Mouse (Mus musculus): ENCODE results near the gene Pitx1. TPM values are rescaled to one million over a fixed set of nuclear protein-coding genes. Genes with fewer than 3 reads are reported as not detected.
A peak's percentile ranks its signal among the peaks of the same experiment; 100 is the strongest.

The Pitx1 gene
- 77.9 and 151 TPM in 2 replicates for polyA plus RNA-seq (2016; fragmentation: Nextera tagmentation; extraction: Ambion mirVana)

GRCm38 (mm10) chr13:55836142-55836625 is at the start of gene Pitx1:
Gene Pitx1 (minus strand): TSS chr13:55836192.
- WGBS: under 1% methylated on average over 36 of the region's 36 CpGs
- Histone ChIP-seq H3K27me3 (ENCODE audit: low read depth, poor library complexity, severe bottlenecking) (peaks cover 100% of the 10 kb centered on the region), H3K27ac (peak within 1 kb of the TSS; percentile 90), H3K36me3 (no peaks in the 10 kb centered on the region), H3K4me1 (peaks cover 52% of the 10 kb centered on the region), H3K4me3 (peak within 1 kb of the TSS; percentile 56), H3K9me3 (replicated peaks) (no peaks in the 10 kb centered on the region)
- DNase-seq (ENCODE audit: low spot score): no peak

- no peaks in the 10 kb centered on the region for H3K9me3 ChIP-seq (replicated peaks)
- H3K27me3 ChIP-seq (ENCODE audit: low read depth, poor library complexity, severe bottlenecking): peaks cover 4% of the 10 kb centered on the region; the same call in 1 of the 2 replicates
- H3K4me3 ChIP-seq: no peak overlapping the region
- WGBS: 64% methylated on average over 16 of the region's 16 CpGs
- DNase-seq (ENCODE audit: low spot score): no peak
- no peaks in the 10 kb centered on the region for H3K36me3 ChIP-seq
- peaks cover 10% of the 10 kb centered on the region for H3K4me1 ChIP-seq
- H3K27ac ChIP-seq: no peak overlapping the region
These were observed 45.6 kb upstream of the Pitx1 start for GRCm38 (mm10) chr13:55881431-55882202.

- no peaks in the 10 kb centered on the region for H3K36me3 ChIP-seq
- peaks cover 4% of the 10 kb centered on the region; the same call in 1 of the 2 replicates for H3K27me3 ChIP-seq (ENCODE audit: low read depth, poor library complexity, severe bottlenecking)
- H3K4me1 ChIP-seq: peaks cover 10% of the 10 kb centered on the region
- no peak overlapping the region for H3K4me3 ChIP-seq
- no peak overlapping the region for H3K27ac ChIP-seq
- DNase-seq (ENCODE audit: low spot score): no peak
- WGBS: 87% methylated on average over 4 of the region's 4 CpGs
- H3K9me3 ChIP-seq (replicated peaks): no peaks in the 10 kb centered on the region
These were observed 42.4 kb upstream of the Pitx1 start for GRCm38 (mm10) chr13:55878353-55878752.

- WGBS: 84% methylated on average over 7 of the region's 7 CpGs
- Histone ChIP-seq H3K9me3 (replicated peaks) (no peaks in the 10 kb centered on the region; the same call in 1 of the 2 replicates), H3K36me3 (no peaks in the 10 kb centered on the region), H3K4me1 (peaks cover 5% of the 10 kb centered on the region), H3K27me3 (ENCODE audit: low read depth, poor library complexity, severe bottlenecking) (no peaks in the 10 kb centered on the region), H3K27ac (no peak overlapping the region), H3K4me3 (no peak overlapping the region)
- DNase-seq (ENCODE audit: low spot score): no peak
These were observed 35.4 kb upstream of the Pitx1 start for GRCm38 (mm10) chr13:55871410-55871809.

DNA sequence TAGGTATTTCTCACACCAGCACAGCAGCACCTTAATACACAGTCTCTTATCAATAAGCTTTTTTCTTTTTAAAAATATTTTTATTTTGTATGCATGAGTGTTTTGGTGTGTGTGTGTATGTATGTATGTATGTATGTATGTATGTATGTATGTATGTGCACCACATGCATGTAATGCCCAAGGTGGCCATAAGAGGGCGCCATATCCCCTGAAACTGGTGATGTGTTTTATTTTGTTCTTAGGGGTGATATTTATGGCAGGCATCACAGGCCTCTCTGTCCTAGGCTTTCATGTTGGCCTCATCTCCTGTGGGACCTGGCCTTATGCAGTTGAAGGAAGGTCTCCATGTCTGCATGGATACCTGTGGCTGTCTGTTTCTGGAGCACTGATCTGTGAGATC is 34.0 kb upstream of the Pitx1 start:
- Histone ChIP-seq H3K36me3 (no peaks in the 10 kb centered on the region), H3K9me3 (replicated peaks) (no peaks in the 10 kb centered on the region; the same call in 1 of the 2 replicates), H3K4me1 (peaks cover 5% of the 10 kb centered on the region), H3K27ac (no peak overlapping the region), H3K4me3 (no peak overlapping the region), H3K27me3 (ENCODE audit: low read depth, poor library complexity, severe bottlenecking) (no peaks in the 10 kb centered on the region)
- 81% methylated on average over 1 of the region's 1 CpGs for WGBS
- no peak for DNase-seq (ENCODE audit: low spot score)

GRCm38 (mm10) chr13:55867540-55868103 is 31.6 kb upstream of the Pitx1 start:
- 70% methylated on average over 13 of the region's 13 CpGs for WGBS
- Histone ChIP-seq H3K27ac (no peak overlapping the region), H3K4me3 (no peak overlapping the region), H3K27me3 (ENCODE audit: low read depth, poor library complexity, severe bottlenecking) (no peaks in the 10 kb centered on the region), H3K4me1 (peaks cover 8% of the 10 kb centered on the region), H3K9me3 (replicated peaks) (no peaks in the 10 kb centered on the region; the same call in 1 of the 2 replicates), H3K36me3 (no peaks in the 10 kb centered on the region)
- DNase-seq (ENCODE audit: low spot score): no peak

- no peak overlapping the region for H3K27ac ChIP-seq
- no peak for DNase-seq (ENCODE audit: low spot score)
- H3K9me3 ChIP-seq (replicated peaks): no peaks in the 10 kb centered on the region
- 76% methylated on average over 10 of the region's 10 CpGs for WGBS
- no peak overlapping the region for H3K4me3 ChIP-seq
- peaks cover 31% of the 10 kb centered on the region for H3K27me3 ChIP-seq (ENCODE audit: low read depth, poor library complexity, severe bottlenecking)
- peaks cover 20% of the 10 kb centered on the region for H3K4me1 ChIP-seq
- no peaks in the 10 kb centered on the region for H3K36me3 ChIP-seq
These were observed 24.5 kb upstream of the Pitx1 start for GRCm38 (mm10) chr13:55860483-55860882.

DNA sequence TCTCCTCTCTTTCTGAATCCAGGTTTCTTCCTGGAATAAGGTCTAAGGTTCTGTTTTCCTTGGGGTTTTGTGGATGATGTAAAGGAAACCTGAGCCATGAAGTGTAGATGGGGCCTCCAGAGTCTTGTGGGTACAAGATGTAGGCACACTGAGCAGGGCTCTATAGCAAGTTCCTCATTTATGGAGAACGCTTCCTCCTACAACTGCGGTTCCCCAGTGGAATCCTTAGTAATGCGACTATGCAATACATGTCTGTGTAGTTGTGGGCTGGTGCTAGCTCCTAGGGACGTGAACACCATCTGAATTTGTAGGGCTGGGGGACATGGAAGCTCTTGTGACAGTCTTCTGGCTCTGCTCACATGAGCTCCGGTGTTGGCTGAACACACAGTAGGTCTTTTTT is 22.5 kb upstream of the Pitx1 start:
- no peak for DNase-seq (ENCODE audit: low spot score)
- H3K27ac ChIP-seq: no peak overlapping the region
- 95% methylated on average over 5 of the region's 5 CpGs for WGBS
- H3K4me3 ChIP-seq: no peak overlapping the region
- H3K4me1 ChIP-seq: peaks cover 20% of the 10 kb centered on the region
- H3K27me3 ChIP-seq (ENCODE audit: low read depth, poor library complexity, severe bottlenecking): peaks cover 36% of the 10 kb centered on the region
- no peaks in the 10 kb centered on the region for H3K9me3 ChIP-seq (replicated peaks)
- no peaks in the 10 kb centered on the region for H3K36me3 ChIP-seq

- 35% methylated on average over 7 of the region's 7 CpGs for WGBS
- H3K27me3 ChIP-seq (ENCODE audit: low read depth, poor library complexity, severe bottlenecking): peaks cover 43% of the 10 kb centered on the region
These were observed 19.8 kb upstream of the Pitx1 start for GRCm38 (mm10) chr13:55855793-55856192.

DNA sequence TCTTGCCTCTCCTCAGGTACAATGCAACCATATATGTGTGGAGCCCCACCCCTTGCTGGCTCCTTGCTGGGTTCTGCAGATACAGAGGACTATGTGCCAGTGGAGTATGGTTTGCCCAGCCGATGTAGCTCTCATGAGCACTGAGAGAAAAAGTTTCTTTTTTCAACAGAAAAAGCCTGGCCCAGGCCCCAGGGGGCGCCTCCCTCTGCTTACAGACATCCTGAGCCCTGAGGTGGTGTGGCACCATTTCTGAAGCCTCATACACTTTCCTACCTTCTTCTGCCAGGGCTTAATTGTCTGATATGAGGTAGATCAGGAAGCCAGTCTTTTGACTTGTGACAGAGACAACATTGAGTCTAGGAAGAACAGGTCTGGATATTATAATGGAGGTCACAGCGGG is 16.2 kb upstream of the Pitx1 start:
- 80% methylated on average over 3 of the region's 3 CpGs for WGBS

More at GRCm38 (mm10) chr13:55855793-55856192, 19.8 kb upstream of the Pitx1 start:
- Histone ChIP-seq H3K9me3 (replicated peaks) (no peaks in the 10 kb centered on the region), H3K27ac (no peak overlapping the region), H3K4me3 (no peak overlapping the region), H3K36me3 (no peaks in the 10 kb centered on the region), H3K4me1 (peaks cover 22% of the 10 kb centered on the region)
- DNase-seq (ENCODE audit: low spot score): no peak

GRCm38 (mm10) chr13:55850726-55851125 is 14.7 kb upstream of the Pitx1 start:
- WGBS: 79% methylated on average over 5 of the region's 5 CpGs
- no peak overlapping the region for H3K27ac ChIP-seq
- H3K4me3 ChIP-seq: no peak overlapping the region
- DNase-seq (ENCODE audit: low spot score): no peak
- H3K4me1 ChIP-seq: peaks cover 48% of the 10 kb centered on the region
- H3K36me3 ChIP-seq: no peaks in the 10 kb centered on the region
- H3K27me3 ChIP-seq (ENCODE audit: low read depth, poor library complexity, severe bottlenecking): peaks cover 50% of the 10 kb centered on the region
- no peaks in the 10 kb centered on the region for H3K9me3 ChIP-seq (replicated peaks)

More for the DNA sequence above, 16.2 kb upstream of the Pitx1 start:
- Histone ChIP-seq H3K36me3 (no peaks in the 10 kb centered on the region), H3K4me1 (peaks cover 47% of the 10 kb centered on the region), H3K4me3 (no peak overlapping the region), H3K9me3 (replicated peaks) (no peaks in the 10 kb centered on the region), H3K27ac (no peak overlapping the region), H3K27me3 (ENCODE audit: low read depth, poor library complexity, severe bottlenecking) (peaks cover 51% of the 10 kb centered on the region)
- DNase-seq (ENCODE audit: low spot score): no peak

- H3K27me3 ChIP-seq (ENCODE audit: low read depth, poor library complexity, severe bottlenecking): peaks cover 57% of the 10 kb centered on the region
- H3K4me1 ChIP-seq: peaks cover 43% of the 10 kb centered on the region
- H3K36me3 ChIP-seq: no peaks in the 10 kb centered on the region
- no peak for DNase-seq (ENCODE audit: low spot score)
- 0 out of 2 replicates have a peak overlapping the region, but pooled peaks have one; percentile 3 for H3K4me3 ChIP-seq
- H3K27ac ChIP-seq: peak overlapping the region; percentile 58; the same call in 1 of the 2 replicates
- no peaks in the 10 kb centered on the region for H3K9me3 ChIP-seq (replicated peaks)
- 28% methylated on average over 13 of the region's 13 CpGs for WGBS
These were observed 12.7 kb upstream of the Pitx1 start for GRCm38 (mm10) chr13:55848604-55849190.

- Histone ChIP-seq H3K27ac (peak overlapping the region; percentile 58), H3K9me3 (replicated peaks) (no peaks in the 10 kb centered on the region), H3K4me1 (peaks cover 43% of the 10 kb centered on the region), H3K4me3 (peak overlapping the region; percentile 9; the same call in 1 of the 2 replicates), H3K27me3 (ENCODE audit: low read depth, poor library complexity, severe bottlenecking) (peaks cover 57% of the 10 kb centered on the region), H3K36me3 (no peaks in the 10 kb centered on the region)
- DNase-seq (ENCODE audit: low spot score): no peak
- WGBS: 38% methylated on average over 10 of the region's 10 CpGs
These were observed 11.8 kb upstream of the Pitx1 start for GRCm38 (mm10) chr13:55847805-55848204.
